Mouse (Mus musculus): Measurements from ENCODE around the gene Cldn22.
"Not testable (repeated sequence)": the region's sequence is repeated elsewhere in the genome, so short reads cannot be mapped to it uniquely, and the experiment has no call there.

Cldn22 gene

DNA sequence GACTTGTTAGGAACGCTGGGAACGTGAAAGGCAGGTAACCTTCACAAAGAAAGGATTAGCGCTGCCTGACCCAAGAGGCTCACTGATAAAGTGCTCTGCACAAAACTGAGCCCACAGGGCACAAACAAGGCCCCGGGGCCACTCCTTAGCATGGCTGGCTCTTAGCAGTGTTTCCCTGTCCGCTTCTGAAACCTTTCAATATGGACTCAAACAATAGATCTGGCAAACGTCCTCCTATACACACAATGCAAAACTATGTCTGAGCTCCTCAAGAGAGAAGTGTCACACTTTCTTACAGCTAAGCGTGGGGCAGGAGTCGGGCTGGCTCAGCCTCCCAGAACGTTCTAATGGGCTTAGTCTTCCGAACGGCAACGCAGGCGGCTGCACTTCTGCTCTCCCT lies at the start of gene Cldn22:
Gene Cldn22 (plus strand): TSS at position 301 of the 400 bp plus-strand sequence.
- DNase-seq (ENCODE audit: extremely low read depth, low read depth, low spot score): no peak

DNA sequence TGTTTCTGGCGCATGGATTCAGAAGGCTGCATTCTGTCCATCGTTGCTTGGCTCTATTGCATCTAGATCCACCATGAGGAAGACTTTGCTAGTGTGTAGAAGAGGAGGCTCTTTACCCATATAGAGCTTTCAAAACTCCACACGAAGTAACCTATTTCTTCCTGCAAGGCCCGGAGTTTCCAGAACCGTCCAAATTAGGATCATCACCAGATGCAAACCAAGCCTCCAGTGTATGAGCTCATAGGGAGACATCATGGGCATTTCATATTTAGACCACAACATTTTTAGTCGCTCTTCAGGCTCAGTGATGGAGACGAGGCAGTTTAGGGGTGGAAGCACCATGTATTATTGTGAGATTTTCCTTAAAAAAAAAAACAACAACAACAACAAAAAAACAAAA lies 46.9 kb upstream of the Cldn22 start:
- DNase-seq (ENCODE audit: extremely low read depth, low read depth, low spot score): no peak

DNA sequence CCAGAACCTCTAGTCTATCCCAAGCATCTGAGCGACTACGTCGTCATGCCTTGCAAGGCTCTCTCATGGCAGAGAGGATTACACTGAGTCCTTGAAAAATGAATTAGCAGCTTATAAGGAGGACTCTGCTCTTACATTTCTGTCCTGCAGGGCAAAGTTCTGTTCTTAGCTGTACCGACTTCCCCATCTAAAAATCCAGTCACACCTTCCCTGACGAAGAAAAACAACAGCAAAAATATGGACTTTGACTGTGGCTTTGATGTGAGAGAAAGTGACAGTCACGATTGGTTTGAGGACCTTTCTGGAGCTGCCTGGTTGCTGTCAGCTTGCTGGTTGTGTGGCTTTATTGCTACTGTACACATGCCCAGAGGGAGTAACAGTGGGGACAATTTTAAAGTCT lies 44.7 kb upstream of the Cldn22 start:
- DNase-seq (ENCODE audit: extremely low read depth, low read depth, low spot score): no peak

DNA sequence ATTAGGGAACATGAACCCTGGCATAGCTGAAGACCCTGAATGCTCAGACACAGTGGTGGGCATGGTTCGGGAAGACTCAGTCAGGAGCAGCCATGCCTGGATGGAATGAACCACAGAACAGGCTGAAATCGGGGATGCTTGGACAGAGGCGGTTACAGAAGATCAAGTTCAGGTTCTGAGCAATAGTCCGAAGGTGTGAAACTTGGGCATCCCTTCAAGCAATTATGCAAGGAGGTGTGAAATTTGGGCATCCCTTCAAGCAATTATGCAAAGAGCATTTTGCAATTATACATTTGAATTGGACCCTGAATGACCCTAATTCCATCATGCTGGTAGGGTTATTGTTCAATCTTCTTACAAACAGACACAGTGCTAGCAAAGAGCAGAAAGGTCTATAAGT lies 42.4 kb upstream of the Cldn22 start:
- no peak for DNase-seq (ENCODE audit: extremely low read depth, low read depth, low spot score)

DNA sequence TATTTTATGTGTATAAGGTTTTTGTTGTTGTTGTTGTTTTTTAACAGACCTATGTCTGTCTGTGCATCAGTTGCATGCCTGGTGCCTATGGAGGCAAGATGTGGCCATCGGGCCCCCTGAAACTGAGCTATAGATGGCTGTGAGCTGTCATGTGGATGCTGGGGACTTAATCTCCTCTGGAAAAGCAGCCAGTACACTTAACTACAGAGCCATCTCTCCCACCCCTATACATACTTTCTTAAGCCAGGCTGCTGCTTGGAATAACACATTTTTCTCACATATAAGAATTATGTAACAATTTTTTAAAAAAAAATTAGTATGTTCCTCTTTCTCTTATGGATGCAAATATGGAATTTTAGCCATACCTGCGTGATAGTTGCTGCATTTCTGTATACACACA lies 40.7 kb upstream of the Cldn22 start:
- DNase-seq (ENCODE audit: extremely low read depth, low read depth, low spot score): no peak

DNA sequence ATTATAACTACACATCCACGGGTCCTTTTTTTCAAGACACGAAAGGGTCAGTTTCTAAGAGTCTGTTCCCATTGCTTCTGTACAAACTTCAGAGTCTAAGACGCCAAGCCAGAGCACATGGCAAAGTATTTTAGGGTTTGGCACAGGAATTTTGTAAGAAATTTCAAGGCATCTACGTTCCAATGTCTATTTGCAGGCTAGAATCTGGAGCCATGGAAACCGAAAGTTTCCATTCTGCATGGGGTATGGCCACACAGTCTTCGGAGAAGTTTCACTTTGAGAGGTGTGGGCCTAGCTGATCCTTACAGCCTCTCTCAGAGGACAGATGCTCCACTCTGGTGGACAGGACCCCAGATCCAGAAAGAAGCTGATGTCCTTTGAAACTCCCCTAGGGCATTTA lies 40.3 kb upstream of the Cldn22 start:
- no peak for DNase-seq (ENCODE audit: extremely low read depth, low read depth, low spot score)

DNA sequence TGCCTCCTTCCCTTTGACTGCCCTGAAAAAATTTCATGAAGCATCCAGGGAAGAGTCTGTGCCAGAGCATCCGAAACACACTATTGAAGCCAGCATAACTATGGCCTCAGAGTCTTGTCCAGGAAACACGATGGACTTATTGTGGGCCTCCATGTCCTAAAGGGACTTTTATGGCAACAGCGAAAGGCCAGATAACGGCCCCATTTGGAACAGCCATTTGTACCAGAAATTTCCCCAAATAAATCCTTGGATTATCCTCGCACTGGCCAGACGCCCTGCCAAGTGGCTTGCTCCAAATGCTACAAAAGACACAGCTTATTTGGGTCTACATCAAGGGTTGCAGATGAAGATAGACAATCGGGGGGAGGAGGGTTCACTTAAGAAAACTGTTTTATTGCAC lies 39.8 kb upstream of the Cldn22 start:
- no peak for DNase-seq (ENCODE audit: extremely low read depth, low read depth, low spot score)

DNA sequence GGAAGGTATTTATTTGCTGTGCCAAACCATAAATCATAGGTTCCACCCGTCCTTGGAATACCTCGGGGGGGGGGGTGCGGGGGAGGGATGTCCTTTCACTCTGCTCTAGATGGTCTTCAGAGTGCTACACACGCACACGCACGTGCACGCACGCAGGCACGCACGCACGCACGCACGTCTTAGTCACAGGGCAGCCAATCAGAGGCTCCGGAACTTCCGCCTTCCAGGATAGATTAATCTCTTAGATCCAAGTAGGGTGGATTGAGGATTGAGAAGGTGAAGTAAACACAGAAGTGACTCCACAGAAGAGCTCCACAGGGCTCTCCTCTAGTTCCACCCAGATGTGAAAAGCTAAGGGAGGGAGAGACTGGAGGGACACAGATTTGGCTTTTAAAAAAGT lies 38.0 kb upstream of the Cldn22 start:
- DNase-seq (ENCODE audit: extremely low read depth, low read depth, low spot score): no peak

DNA sequence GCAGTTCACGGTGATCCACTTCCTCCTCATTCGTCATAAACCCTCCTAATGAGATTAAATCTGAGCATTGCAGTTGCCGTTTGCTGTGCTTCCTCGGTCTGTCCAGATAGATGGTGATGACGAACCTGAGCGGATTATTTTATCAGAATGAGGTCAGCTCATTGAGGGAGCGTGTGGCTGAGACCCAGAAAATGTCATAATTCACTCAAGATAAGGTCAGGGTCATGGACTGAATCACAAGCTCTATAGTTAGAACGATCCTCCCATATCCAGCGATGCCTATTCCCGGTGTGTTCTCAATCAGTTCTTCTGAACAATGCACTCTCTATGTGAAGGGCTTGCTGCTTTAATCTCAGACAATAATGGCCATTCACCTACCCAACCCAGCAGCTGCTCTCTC lies 36.6 kb upstream of the Cldn22 start:
- DNase-seq (ENCODE audit: extremely low read depth, low read depth, low spot score): no peak

DNA sequence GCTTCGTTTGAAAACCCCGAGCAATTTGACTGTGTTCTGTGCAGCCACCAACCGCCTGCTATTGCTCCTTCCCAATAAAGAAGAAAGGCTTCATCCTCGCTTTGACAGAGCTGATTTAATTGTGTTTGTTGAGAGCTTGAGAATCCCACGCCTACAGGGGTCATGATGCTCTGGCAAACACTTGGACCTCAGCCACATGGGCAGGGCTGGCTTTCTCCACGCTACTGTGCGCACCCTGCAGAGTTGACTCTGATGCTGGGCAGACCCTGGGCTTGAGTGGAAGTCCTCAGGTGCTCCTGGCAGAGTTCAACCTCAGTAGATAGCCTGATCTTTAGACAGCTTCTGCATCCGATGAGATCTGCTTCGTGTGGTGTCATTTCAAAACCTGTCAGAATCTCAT lies 32.3 kb upstream of the Cldn22 start:
- no peak for DNase-seq (ENCODE audit: extremely low read depth, low read depth, low spot score)

DNA sequence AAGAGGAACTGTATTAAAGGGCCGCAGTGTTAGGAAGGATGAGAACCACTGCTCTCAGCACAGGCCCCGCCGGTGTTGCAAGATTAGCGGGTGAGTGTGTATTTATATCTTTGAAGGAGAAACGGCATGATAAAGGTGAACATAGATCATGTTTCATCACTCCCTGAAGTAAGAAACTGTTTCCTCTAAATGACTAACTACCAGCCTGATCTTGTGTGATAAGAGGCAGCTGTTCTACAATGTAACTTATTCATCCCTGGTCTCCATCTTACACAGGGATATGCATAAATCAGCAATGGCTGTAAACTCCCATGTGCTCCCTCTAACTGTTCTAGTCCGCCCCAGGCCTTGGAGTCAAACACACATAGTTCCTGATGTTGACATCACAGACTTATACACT lies 24.8 kb upstream of the Cldn22 start:
- no peak for DNase-seq (ENCODE audit: extremely low read depth, low read depth, low spot score)

DNA sequence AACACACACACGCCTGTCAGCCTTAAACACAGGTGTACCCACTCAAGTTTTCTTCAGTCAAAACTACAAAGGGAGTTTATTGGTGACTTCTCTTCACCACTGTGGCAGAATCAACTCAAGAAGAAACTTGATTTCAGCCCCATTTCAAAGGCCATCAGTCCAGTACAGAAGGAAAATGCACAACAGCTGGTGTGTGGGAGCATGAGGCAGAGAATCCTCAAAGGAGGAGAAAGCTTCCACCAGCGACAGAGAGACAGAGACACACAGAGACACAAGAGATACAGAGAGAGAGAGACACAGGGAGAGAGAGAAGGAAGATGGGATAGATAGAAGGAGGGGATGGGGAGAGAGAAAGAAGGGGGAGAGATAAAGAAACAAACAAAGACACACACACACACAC lies 21.9 kb upstream of the Cldn22 start:
- no peak for DNase-seq (ENCODE audit: extremely low read depth, low read depth, low spot score)

DNA sequence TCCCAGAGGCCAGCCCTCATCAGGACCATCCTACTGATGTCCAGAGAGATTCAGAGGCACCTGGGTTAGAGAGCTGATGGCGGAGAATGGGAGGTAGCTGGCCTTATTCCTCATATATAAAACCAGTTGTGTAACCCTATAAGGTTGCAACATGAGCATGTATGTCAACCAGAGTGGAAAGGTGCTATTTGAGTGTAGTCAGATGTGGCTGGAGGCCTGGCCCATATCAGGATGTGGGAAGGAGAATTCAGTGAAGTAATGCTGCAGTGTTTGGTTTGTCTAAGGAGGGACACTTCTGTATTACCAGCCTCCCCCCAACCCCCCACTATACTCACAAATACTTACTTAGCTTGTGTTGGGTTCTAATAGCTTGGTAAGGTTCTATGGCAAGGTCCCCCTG lies 20.0 kb upstream of the Cldn22 start:
- DNase-seq (ENCODE audit: extremely low read depth, low read depth, low spot score): no peak

DNA sequence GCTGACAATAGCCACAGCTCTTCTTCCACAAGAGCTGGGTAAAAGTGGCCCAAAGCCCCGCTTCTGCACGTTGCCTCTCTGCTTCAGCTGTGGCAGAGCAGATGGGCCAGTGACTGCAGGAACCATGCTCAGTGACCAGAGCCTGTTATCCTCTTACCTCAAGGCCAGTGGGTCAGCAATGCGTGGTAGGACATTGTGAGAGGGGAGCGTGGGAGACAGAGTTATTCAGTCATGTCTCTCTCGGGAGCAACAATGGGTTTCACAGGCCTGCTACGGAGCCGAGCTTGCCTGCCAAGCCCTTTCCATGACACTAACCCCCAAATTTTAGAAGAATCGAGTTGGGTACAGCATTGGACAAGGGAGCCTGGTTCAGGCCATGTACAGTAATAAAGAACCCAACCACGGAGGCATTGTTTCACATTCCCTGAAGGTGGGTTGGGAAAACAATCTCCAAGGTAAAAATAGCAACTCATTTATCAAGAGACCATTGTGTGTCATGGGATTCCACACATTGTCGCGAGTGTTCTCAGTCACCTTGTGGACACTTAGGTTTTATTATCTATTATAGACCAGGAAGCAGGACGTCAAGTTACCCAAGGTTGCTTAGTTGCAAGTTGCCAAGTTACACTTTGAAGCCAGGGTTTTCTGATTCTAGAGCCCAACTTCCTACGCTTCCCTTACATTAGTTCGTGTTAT lies 14.2 kb upstream of the Cldn22 start:
- DNase-seq (ENCODE audit: extremely low read depth, low read depth, low spot score): no peak

DNA sequence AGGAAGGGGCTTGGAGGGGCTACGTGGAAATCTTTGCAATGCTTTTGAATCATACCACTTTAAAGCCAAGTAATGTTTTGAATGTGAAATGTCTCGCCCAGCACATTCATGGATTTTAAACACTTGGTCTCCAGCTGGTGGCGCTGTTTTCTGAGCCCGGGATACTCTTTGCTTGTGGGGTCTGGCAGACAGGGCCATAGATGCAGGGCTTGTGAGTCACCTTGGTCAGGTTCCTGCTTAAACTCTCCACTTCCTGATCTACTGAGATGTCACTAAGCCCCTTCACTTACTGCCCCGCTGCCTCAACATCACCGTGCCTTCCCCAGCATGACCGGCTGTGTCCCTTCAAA lies 13.6 kb upstream of the Cldn22 start:
- DNase-seq (ENCODE audit: extremely low read depth, low read depth, low spot score): no peak

DNA sequence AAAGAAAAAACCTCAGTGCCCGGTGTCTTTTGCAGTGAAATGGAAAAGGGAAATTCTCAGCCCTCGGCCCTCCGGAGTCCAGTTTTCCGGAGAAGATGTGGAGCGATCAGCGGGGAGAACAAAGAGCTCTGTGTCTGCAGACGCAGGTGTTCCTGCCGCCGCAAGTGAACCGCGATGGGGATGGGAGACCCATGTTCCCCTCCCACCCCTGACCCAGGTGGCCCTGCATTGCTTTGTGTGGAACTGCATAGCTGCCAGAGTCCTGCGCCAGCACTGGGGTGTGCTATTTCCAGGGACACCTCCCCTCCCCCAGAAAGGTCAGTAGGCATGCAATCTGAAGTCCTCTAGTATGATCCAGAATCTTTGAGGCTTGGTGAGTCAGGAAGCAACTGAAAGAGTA lies 13.1 kb upstream of the Cldn22 start:
- no peak for DNase-seq (ENCODE audit: extremely low read depth, low read depth, low spot score)

DNA sequence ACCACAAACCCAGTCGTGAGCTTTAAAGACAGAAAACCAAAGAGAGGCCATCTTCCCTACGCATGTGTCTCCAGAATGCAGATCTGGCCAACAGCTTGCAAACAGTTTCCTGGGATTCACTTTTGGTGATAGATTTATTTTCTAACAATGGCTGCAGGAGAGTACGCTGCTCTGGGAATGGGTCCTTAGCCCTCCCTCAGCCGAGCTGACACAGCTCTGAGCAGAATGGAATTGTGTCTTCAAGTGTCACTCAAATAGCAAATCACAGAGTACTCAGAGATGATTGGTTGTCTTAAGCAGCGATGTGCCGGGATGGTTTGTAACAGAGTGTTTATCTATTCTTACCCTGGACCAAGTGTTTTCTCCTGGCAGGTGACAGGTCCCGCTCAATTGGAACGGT lies 5.2 kb upstream of the Cldn22 start:
- DNase-seq (ENCODE audit: extremely low read depth, low read depth, low spot score): no peak

DNA sequence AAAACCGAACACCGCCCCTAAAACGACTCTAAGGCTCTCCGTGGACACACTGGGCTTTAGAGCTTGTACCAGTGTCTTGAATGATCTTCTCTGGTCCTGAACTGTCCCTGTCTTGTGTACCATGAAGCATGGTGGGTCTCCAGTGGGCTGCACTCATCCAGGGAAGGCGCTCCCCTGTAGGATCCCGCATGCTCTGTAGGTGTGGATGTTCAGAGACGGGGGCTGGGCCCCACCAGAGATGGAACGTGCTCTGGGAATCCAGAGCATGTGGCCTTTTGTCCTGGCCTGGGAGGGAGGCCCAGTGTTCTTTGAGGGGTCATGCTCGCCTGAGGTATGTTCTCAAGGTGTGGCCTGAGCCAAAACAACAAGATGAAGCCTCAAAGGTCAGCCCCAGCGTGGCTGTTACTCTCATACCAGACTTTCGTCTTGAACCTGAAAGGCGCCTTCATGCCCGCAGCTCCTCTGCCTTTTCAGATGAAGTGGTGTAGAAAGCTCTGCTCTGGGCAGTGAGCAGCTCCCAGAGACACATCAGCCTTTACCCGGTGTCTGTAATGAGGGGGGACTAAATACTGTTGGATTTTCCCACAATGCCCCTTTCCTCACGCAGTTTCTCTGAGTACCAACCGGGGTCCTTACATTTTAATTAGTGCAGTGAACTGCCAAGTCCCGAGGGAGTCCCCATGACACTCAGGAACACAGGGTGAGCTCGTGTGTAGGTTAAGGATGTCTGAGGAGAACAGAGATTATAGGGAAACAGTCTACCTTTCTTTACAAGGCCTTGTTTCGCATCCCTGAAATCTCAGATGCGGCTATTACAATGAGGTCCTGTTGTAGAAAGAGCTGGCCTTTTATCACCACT lies 3.1 kb upstream of the Cldn22 start:
- DNase-seq (ENCODE audit: extremely low read depth, low read depth, low spot score): no peak

DNA sequence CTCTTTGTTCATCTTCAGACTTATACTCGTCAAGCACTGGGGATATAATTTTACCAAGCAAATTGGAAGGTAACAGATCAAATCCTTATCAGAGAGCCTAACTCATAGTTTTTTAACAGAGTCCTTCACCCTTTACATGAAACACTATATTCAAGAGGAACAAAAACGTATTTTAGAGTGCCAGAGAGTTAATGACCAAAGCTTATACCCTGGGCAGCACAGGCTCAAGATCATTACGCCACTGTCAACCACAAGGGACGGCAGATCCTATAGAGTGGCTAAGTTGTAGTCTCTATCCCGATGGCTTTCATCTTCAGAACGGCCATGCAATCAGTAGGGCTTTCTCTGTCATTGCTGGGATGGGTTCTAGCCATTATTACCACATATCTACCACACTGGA lies 2.4 kb upstream of the Cldn22 start, which contains the start of gene Cldn24:
Gene Cldn24 (plus strand): TSS at position 301 of the 400 bp plus-strand sequence.
- no peak for DNase-seq (ENCODE audit: extremely low read depth, low read depth, low spot score)

DNA sequence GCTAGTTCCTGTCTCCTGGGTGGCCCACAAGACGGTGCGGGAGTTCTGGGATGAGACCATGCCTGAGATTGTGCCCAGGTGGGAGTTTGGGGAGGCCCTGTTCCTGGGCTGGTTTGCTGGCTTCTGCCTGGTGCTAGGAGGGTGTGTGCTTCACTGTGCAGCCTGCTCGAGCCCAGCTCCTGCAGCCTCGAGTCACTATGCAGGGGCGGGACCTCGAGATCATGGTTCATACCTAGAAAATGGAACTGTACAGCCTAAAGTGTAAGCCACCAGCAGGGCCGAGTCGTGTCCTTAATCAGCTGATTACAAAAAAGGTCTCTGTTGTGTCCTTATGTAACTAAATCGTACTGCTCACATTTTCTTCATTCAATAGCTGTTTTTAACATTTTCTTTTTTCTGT lies 1.7 kb upstream of the Cldn22 start:
- DNase-seq (ENCODE audit: extremely low read depth, low read depth, low spot score): not testable (repeated sequence)

DNA sequence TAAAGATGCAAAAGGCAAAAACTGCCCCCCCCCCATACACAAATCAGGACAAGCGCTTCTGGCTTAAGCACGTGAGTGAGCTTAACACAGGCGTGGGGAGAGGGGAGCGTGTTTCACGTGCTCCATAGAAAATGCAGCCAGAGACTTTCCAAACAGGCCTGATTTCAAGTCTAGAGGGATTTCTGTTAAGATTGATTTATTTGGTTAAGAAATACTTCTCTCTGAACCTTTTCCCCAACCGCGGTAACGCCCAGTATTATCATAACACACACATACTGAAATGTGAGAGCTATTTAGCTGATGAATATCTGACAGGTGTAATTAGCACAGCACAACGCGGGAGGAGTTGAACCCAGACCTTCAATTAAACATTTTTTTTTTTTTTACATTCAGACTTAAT lies 505 bp upstream of the Cldn22 start:
- DNase-seq (ENCODE audit: extremely low read depth, low read depth, low spot score): no peak

DNA sequence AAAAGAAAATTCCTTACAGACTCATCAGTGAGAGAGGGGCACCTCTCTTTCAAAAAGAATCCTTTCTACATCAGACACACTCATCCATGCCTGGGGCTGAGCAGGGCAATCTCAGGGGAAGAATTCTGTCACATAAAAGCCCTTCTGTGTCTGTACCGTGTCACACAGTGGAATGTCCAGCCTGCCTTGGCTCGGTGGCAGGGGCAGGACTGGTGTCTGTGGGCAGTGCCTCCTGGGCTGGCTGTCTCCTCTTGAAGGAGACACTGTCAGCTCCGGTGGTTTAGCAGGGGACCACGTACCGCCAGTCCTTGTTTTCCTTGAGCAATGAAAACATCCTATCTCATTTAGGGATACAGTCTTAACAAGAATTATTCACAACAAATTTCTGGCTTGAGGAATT lies 1.3 kb downstream of the Cldn22 start:
- no peak for DNase-seq (ENCODE audit: extremely low read depth, low read depth, low spot score)

DNA sequence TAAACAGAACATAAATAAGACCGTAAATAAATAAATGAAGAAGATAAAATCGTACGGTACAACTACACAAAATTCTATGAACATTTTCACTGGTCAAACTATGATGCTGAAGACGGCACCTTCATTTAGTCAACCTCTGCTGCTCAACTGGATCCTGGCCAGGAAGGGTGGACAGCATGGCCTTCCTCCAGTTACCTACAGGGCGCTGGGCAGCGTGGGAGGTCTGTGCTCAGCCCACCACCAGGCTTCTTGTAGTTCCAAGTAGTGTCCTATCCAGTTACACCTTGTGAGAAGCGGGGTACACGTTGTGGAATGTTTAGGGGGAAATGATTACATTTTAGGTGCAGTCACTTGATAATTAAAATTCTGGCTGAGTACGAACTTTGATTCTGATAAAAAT lies 2.6 kb downstream of the Cldn22 start:
- no peak for DNase-seq (ENCODE audit: extremely low read depth, low read depth, low spot score)
